ENCODE assay signal across 8 mouse cellular contexts in genomic region chr2:160646144-160646844, GRCm38 (mm10). TPM values are rescaled to one million over a fixed set of nuclear protein-coding genes. Genes with fewer than 3 reads are reported as not detected.
DNase-seq lines count a peak whose midpoint lies in the region; TF ChIP-seq lines count a peak whose summit lies in the region.

No protein-coding gene starts in this region.

- TF ChIP-seq POLR2A in bone marrow, adult 2 months (IDR thresholded peaks at IDR 0.05; ENCODE audit: borderline replicate concordance, control insufficient read depth, low read depth, low read length): no peak

- no peaks in the 10 kb centered on the region for H3K27me3 ChIP-seq in E14TG2a.4 (ENCODE audit: insufficient read depth, low read length)
- H3K27me3 ChIP-seq in forebrain, embryonic 10.5 days (ENCODE audit: poor library complexity, severe bottlenecking): no peaks in the 10 kb centered on the region

- H3K9me3 ChIP-seq in E14TG2a.4 (ENCODE audit: low read length): peaks cover 39% of the 10 kb centered on the region
- H3K9me3 ChIP-seq in forebrain, embryonic 10.5 days: no peaks in the 10 kb centered on the region

- DNase-seq in forebrain, embryonic 10.5 days (ENCODE audit: extremely low spot score, low spot score): peak; percentile 69
- peak; percentile 26 for DNase-seq in heart, postnatal 25 days (ENCODE audit: low spot score)
- peak; percentile 50 to 69 for DNase-seq in layer of hippocampus, postnatal 10 days (ENCODE audit: low spot score in 2 of 2)
- DNase-seq in lung, postnatal 10 days: peak; percentile 63
- DNase-seq in ovary, postnatal 36 days (ENCODE audit: low spot score): peak; percentile 59
- peak; percentile 66 for DNase-seq in thymus, postnatal 25 days

- H3K4me3 ChIP-seq in E14TG2a.4 (replicated peaks; ENCODE audit: low read length): peak overlapping the region; percentile 91
- peak overlapping the region; percentile 98 for H3K4me3 ChIP-seq in bone marrow, adult 2 months (replicated peaks; ENCODE audit: control insufficient read depth, low read depth, low read length)
- peak overlapping the region; percentile 94 for H3K4me3 ChIP-seq in forebrain, embryonic 10.5 days

- H3K27ac ChIP-seq in bone marrow, adult 2 months (ENCODE audit: control insufficient read depth, insufficient read depth, low read depth, low read length, poor library complexity): peak overlapping the region; percentile 99
- peak overlapping the region; percentile 100 for H3K27ac ChIP-seq in forebrain, embryonic 10.5 days

- TF ChIP-seq CTCF in E14TG2a.4 (conservative IDR thresholded peaks at IDR 0.05; ENCODE audit: low read length): no peak
- no peak for TF ChIP-seq CTCF in bone marrow, adult 2 months (IDR thresholded peaks at IDR 0.05; ENCODE audit: control insufficient read depth, insufficient read depth, low read length)

- peaks cover 46% of the 10 kb centered on the region for H3K36me3 ChIP-seq in E14TG2a.4 (ENCODE audit: insufficient read depth, low read length)
- H3K36me3 ChIP-seq in forebrain, embryonic 10.5 days (replicated peaks): peaks cover 13% of the 10 kb centered on the region

- intact Hi-C loops in heart, postnatal 25 days (cut with DNase I): loop anchor here (5.0 kb wide), 2 partner anchors 34 to 46 kb away; no protein-coding TSS in a partner anchor

- peaks cover 34% of the 10 kb centered on the region for H3K4me1 ChIP-seq in E14TG2a.4 (replicated peaks; ENCODE audit: low read depth, low read length)
- H3K4me1 ChIP-seq in bone marrow, adult 2 months (ENCODE audit: control insufficient read depth, insufficient read depth, low read length): no peaks in the 10 kb centered on the region; the same call in 1 of the 2 replicates
- peaks cover 40% of the 10 kb centered on the region for H3K4me1 ChIP-seq in forebrain, embryonic 10.5 days

- under 1% methylated on average over 75 of the region's 76 CpGs for WGBS in bone marrow, adult 2 months
- under 1% methylated on average over 73 of the region's 76 CpGs for WGBS in forebrain, embryonic 10.5 days

RNA-seq across cellular contexts. Expression of gene Top1, which starts 0.6 kb away (rescaled TPM):
- 53.1 and 54.4 TPM in 2 replicates for polyA plus RNA-seq in bone marrow, adult 2 months (2011; ENCODE audit: insufficient read depth, insufficient read length, low replicate concordance, missing spikeins)
- polyA plus RNA-seq in forebrain, embryonic 10.5 days (2016; fragmentation: Nextera tagmentation; extraction: Ambion mirVana): 113 and 118 TPM in 2 replicates
- 10 to 100 TPM; 48.8 to 50.8 TPM for total RNA-seq in heart, postnatal 25 days (2021)
- total RNA-seq in layer of hippocampus, postnatal 10 days (2021): 10 to 100 TPM; 84.6 to 88.4 TPM

Comparison
In these comparisons a context has a peak if more than half of its experiments do, and no peak if none do; other contexts are left out.
1. Peak in every context shown above with its lines: DNase-seq, H3K4me3 ChIP-seq and H3K27ac ChIP-seq.